Mouse (Mus musculus) hindlimb bud, embryonic 11.5 days (tissue): ENCODE measurements around the gene Galm.
"Not testable (repeated sequence)": the region's sequence is repeated elsewhere in the genome, so short reads cannot be mapped to it uniquely, and the experiment has no call there.

ENCODE experiments used
- DNase-seq: peaks from one replicate; pipeline ENCODE4 v3.0.0-alpha.2; 2012; ENCODE audit warnings: low read depth, low spot score; ENCODE audit errors: extremely low spot score

The Galm gene

DNA sequence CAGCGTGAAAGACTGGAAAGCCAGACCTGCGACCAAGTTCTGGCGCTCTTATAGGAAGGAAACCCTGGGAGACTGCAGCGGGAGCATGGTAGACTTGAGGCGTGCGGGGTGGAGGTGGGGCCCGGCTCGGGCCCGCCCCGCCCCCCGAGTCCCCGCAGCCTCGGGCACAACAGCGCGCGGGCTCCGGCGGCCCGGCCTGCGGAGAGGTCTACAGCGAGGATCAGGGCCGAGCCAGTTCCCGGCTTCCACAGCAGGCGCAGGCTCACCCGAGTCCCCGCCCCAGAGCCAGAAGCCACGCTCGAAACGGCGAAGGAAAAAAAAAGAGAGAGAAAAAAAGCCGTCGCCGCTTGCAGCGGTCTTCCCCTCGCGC lies 79.0 kb downstream of the Galm start:
- DNase-seq, result no peak

DNA sequence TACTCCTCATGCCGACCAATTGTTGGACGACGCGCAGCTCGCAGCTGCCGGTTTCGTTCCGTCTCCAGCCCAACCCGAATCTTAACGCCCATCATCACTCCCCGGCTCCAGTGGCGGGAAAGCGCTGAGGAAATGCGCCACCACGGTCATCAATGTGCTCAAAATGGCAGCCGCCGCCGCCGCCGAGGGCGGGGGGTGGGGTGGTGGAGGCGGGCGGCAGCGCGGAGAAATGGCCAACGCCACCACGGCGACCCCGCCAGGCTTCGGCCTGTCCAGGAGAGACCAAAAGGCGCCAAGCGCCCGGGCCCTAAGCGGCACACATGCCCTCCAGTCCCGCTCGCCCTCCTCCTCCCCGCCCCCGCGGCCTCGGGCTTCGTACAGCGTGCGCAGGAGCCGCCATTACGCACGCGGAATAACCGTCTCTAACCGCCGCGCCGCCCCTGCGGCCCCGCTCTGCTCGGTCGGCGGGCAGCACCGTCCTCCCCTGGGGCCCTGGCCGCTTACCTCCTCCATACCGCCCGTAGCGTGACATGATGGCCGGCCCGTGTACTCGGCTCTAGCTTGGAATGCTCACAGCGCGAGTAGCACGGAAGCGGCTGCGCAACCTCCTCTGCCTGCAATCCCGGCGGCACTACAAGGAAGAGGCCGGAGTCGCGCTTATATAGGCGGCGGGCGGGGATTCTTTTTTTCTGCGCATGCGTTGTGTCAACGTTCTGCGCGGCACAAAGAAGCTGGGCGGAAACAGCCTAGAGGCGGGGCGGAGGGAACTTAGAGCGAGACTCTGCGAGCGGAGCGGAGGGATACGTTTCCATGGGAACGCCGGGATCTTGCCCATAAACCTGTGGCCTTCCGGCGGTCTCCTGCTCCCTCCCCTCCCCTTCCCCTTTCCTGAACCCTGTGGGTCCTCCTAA lies 79.7 kb downstream of the Galm start, which contains the start of the genes Srsf7 and Ttc39d:
TSS of gene Srsf7 (minus strand) at position 637 of the 911 bp plus-strand sequence.
TSS of gene Ttc39d (plus strand) at position 790 of the 911 bp plus-strand sequence.
- peak; percentile 98 for DNase-seq

DNA sequence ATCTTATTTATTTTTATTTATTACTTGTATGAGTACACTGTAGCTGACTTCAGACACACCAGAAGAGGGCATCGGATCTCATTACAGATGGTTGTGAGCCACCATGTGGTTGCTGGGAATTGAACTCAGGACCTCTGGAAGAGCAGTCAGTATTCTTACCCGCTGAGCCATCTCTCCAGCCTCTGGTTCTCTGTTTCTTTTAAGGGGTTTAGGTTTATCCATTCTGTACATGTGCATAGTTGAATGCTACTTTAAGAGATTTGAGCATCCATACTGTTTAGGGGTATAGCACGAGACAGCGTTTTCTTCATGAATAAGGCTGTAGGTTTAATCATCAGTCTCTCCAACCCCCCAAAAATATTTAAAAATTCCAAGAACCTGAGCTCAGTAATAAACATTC lies 86.7 kb downstream of the Galm start:
- DNase-seq, result not testable (repeated sequence)

DNA sequence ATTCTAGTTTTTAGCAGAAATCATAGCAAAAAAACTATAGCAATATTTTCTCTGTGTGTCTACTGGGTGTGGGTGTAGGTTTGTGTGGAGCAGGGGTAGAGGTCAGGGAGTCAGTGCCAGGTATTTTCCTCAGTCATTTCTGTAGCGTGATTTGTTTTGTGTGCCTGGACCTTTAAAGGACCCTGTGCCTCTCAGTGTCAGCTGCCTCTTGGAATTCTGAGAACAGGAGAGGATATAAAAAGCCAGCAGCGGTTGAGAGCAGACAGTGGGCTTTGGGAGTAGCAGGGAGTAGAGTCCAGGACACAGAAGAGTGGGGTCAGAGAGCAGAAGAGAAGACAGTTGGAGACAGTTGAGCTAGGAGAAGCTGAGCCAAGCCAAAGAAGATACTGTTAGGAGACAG lies 92.9 kb downstream of the Galm start:
- DNase-seq, result no peak

DNA sequence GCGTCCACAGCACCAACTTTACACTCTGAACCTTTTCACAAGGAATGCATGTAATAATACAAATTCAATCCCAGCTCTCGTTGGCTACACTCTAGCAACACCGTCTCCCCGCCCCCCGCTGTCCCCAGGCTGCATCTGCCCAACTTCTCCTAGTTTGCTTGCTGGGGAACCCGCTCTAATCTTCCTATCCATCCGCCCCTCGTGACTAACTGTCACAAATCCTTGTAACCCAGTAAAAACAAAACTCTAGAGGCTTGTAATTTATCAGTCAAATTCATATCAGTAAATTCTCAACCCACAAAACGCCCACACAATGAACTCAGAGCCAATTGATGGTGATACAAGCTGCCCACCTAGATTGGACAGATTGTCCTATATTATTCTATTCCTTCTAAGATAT lies 93.9 kb downstream of the Galm start:
- DNase-seq, result no peak

DNA sequence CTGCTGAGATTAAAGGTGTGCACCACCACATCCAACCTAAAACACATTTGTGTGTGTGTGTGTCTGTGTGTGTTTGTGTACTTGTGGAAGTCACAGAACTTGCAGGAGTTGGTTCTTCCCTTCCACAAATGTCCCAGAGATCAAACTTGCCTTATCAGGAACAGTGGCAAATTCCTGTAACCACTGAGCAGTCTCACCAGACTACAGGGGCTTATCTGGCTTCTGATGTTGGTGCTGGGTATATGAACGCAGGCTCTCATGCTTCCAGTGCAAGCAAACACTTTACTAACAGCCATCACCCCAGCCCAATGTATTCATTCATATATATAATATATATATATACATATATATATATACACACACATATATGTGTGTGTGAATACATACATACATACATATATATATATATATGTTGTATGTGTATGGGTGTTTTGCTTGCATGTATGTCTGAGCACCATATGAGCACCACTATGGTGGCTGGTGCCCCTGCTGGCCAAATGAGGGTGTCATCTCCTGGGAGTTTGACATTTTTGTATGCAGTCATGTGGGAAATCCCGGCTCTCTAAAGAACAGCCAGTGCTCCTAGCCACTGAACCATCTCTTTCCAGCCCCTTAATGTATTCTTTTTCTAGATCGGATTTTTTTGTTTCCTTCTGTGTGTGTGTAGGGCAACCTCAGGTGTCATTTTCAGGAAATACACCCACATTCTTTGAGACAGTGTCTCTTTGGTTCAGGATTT lies 94.8 kb downstream of the Galm start:
- DNase-seq, result no peak

DNA sequence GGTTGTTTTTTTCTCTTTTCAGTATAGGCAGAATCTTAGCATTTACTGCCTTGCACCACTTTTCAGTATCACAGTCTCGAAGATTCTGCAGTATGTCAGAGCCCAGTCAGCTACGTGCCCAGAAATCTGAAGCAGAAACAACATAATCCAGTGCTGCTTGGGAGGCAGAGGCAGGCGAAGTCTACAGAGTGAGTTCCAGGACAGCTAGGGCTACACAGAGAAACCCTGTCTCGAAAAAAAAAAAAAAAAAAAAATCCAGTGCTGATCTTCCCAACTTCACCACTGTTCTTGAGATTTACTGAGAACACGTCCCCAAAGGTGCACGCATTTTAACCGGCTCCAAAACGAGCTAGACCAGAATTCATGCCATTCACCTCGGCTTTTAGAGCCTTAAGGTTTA lies 96.6 kb downstream of the Galm start:
- DNase-seq, result no peak

DNA sequence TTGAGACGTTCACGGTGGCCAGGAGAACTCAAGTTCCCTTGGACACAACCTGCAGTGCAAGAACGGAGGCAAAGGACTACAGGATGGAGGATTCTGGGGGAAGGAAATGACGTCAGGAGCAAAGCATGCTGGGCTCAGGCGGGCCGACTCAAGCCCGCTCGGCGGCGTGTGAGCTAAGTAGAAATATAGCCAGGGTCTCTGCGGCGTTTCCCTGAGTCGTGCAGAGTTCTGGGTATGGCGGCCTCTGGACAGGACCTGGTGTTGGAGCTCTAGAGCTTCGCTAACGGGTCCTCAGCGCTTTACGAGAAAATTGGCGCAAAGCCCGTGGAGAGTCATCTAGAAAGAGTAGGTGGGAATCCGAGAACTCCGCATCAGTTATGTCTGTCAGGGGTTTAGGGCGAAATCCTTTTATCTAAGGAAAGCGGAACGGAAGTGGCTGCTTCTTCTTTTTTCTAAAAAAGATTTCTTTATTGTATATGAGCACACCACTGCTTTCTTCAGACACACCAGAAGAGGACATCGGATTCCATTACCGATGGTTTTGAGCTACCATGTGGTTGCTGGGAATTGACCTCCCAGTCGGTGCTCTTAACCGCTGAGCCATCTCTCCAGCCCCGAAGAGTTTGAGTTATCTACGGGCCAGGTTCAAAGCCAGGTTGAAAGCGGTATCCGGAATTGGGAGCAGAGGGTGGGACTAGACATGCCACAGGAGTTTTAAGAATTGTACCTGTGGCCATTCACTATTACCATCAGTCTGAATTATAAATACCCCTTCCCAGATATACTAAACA lies 97.2 kb downstream of the Galm start, which contains the start of gene Gemin6:
TSS of gene Gemin6 (plus strand) at position 116 of the 791 bp plus-strand sequence.
- DNase-seq, result peak; percentile 82

DNA sequence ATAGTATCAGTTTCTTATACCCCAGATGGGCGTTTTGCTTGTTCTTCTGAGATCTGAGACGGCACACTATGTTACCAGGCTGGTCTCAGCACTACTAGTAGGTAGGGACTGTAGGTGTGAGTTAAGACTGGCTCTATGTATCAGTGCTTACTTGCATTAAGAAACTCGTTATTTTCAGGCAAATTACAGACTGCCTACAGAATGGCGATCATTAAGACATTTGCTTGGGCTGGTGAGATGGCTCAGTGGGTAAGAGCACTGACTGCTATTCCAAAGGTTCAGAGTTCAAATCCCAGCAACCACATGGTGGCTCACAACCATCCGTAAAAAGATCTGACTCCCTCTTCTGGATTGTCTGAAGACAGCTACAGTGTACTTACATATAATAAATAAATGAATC lies 97.9 kb downstream of the Galm start:
- DNase-seq, result not testable (repeated sequence)

DNA sequence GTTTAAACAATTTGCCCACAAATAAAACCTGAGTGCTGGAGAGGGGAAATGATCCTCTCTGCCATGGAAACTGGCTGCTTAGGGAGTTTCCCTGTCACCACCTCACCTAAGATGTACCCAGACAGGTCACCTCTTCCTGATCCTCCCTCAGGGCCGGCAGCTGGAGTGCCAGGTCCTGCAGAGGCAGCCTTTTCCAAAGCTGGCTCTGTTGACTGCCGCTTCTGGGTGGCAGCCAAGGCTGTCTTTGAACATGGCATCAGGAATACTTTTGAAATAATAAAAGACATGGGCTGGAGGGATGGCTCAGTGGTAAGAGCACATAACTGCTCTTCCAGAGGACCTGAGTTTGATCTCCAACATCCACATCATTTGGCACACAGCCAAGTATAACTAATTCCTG lies 102.1 kb downstream of the Galm start:
- DNase-seq, result no peak

DNA sequence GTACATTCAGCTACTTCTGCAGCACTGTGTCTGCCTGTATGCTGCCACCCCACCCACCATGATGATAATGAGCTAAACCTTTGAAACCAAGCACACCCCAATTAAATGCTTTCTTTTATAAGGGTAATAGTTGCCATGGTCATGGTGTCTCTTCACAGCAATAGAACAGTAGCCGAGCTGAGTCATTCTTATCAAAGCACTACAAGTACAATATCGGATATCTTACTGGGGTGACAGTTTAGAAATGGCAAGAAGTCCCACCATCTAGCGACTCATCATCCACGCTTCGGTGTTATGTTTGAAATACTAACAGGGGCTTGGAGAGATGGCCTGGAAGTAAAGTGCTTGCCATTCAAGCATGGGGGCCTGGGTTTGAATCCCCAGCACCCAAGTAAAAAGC lies 106.6 kb downstream of the Galm start:
- DNase-seq, result no peak

DNA sequence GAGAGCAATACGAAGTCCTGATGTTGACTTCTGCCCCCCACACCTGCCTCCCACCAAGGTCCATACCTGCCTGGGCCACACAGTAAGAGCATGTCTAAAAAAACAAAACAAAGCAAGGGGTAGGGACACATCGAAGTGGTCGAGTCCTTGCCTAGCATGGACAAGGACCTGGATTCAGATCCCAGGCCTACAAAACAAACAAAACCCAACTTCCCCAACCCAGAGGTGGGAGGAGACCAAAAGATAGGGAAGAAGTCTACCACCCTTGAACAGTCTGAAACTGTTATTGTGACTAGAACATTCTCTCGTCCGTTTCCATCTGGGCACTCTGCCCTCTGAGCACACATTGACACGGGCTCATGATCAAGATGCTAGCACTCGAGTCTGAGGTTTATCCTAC lies 107.1 kb downstream of the Galm start:
- DNase-seq, result no peak
